Mouse (Mus musculus) frontal cortex, adult (tissue): ENCODE data around the gene Tbccd1.
"Not testable (repeated sequence)": the region's sequence is repeated elsewhere in the genome, so short reads cannot be mapped to it uniquely, and the experiment has no call there.

Experiments
- ATAC-seq: cut with Nextera tagmentation; 2 replicates; pipeline ENCODE4 v1.9.2; 2017; ENCODE audit warnings: mild to moderate bottlenecking, moderate library complexity, mixed read lengths; ENCODE audit not compliant: low TSS enrichment

Tbccd1 gene

DNA sequence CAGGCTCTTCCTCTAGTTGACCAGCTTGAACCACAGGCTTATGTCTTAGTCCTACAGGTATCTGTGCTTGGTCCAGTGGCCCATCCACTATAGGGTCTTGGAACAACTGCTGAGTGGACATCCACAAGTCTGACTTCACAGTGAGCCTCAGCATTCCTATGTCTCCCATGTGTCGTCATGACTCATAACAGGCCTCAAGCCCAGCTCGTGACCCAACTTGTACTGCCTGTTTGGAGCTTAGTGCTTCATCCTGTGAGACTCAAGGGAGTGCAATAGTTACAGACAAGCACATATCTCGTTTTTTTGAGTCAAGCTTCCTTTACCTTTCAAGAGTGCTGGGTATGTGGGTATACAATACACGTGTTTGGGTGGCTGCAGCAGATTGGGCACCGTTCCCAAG, 74.8 kb downstream of the Tbccd1 start:
- no peak for ATAC-seq

DNA sequence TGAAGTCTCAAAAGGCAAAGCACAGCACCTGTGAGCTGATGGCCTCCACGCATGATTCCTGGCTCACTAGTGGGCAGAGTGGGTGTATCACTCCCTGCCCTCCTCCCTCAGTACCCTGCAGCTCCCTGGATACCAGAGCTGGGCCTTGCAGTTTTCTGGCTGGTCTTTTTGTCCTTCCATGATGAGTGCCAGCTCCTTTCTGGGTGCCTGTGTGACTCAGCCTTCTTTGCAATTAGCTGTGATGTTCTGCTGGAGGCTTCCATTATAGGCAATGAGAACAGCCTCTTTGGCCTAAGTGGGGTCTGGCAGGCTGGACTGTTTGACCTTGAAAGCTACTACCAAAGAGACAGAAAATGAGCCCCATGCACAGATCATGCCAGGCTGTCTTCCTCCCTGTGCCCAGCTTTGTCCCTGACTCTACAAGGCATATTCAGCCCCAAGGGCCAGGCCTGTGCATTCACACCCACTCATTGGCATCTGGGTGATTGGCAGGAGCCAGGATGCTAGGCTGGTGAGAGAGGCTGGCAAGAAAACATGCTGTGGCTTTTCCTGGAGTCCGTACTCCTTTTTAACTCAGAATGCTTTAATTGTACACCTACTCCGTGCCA, 78.1 kb downstream of the Tbccd1 start:
- peak; percentile 56 for ATAC-seq

DNA sequence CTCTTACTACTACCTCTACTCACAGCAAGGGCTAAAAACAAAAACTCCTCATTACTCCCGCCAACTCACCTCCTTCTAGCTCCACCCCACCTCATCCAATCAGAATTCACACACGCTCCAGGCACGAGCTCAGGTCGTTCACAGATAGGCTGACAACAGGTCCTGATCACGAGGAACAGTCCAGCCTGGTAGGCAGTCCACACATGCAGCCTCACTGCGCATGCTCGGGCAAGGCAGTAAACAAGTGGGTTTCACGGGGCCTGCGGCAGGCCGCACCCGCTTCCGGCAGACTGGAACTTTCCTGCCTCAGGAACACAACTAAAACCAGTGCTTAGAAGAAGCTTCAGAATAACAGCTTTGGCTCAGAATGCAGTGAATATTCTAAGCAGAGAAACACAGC, 79.2 kb downstream of the Tbccd1 start:
- ATAC-seq = not testable (repeated sequence)

DNA sequence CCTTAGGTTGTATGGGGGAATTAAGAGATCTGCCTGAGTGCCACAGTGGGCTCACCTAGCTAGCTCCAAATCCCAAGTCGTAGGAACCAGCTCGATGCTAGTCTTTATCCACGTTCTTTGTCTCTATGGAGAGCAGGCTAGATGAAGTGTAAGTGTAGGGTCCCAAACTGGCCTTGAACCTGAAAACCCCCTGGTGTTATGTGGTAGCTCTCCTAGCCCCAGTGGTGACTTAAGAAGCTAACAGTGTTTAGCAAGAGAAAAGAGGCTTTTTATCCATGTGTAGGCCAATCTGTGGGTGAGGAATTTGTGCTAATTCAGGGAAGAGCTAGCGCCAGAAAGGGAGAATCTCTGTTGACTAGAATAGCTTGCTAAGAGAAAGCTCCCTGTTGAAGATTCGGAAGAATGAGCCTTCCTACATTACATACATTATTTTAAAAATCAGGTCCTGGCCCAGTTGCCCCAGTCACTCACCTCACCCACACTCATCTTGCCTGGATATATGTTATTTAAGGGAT, 81.9 kb downstream of the Tbccd1 start:
- ATAC-seq = peak; percentile 80

DNA sequence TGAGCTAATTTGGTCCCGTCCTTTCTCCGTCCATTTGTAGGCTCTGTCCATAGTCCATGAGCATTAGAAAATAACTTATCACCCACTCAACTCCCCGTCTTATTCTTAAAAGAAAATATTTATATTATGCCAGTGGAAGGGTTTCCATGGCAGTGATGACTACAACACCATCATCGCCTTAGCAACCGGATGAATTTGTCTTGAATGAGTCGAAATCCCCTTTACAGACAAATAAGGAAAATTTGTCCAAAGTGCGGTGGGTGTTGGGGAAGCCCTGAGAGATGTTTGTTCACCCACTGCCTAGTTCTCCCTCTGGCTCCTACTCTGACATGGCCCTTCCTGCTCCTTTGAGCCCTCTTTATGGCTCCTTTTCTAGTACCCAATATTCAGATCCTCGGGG, 88.8 kb downstream of the Tbccd1 start:
- no peak for ATAC-seq

DNA sequence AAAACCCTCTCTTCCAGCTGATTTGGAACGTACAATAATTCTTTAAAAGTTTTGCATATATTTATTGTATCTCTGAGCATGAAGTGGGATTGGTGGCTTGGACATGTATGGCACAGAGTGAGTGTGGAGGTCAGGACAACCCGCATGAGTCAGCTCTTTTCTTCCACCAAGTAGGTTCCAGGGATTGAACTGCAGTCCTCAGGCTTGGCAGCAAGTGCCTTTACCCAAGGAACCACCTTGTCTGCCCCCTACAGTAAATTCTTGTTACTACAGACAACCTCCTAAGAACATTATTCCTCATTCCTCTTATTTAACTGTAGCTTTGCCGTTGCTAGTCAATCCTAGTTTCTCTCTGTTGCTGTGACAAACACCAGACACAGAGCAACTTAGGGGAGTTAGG, 90.1 kb downstream of the Tbccd1 start:
- no peak for ATAC-seq

DNA sequence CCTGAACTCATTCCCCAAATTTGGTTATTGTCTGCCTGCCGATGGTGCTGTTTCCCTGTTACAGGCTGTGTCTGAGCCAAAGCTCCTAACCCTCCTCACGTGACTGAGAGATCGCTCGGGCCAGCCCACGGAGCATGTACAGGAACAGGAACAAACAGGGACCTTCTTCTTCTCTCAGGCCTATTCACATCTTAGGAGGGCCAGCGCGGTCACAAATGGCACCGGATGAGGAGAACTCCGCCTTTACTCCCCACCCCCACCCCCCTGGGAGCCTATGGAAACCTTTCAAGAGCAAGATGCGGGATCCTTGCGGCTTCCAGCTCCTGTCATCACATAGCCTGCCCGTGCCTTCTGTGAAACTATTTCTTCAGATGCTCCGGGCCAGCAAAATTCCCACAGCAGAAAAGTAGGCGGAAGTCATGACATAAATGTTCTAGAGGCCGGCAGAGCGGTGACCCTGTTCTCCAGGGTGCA, 90.7 kb downstream of the Tbccd1 start:
- ATAC-seq = no peak; the same call in 1 of the 2 replicates

DNA sequence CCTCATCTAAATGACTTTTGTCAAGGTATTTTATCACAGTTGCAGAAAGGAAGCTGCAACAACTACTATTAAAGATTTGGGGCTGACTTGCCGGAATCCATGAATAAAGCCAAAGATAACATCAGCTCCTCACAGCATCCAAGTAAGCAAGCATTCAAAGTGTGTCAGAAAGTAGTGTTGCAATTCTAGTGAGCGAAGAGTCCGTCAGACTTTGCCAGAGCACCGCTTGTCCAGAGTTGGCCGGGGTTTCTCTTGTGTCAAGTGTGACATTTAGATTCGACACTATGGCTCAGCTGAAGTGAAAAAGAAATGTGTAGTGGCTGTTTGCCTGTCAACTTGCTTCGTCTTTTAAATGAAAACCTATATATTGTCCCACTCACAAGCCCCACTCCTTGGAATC, 91.9 kb downstream of the Tbccd1 start:
- no peak for ATAC-seq
